Mouse (Mus musculus) MN1 (cell line): ENCODE data around the gene Axin2.

Experiments
- DNase-seq: peaks from one replicate; pipeline ENCODE4 v3.0.0-alpha.2; 2016; ENCODE audit warnings: low spot score

Gene Axin2

GRCm38 (mm10) chr11:108929176-108929575 lies 9.0 kb downstream of the Axin2 start:
- DNase-seq: no peak

- DNase-seq: no peak
Observed at GRCm38 (mm10) chr11:108929700-108930099, 9.6 kb downstream of the Axin2 start.

- no peak for DNase-seq
Observed at GRCm38 (mm10) chr11:108930612-108931011, 10.5 kb downstream of the Axin2 start.

- no peak for DNase-seq
Observed at GRCm38 (mm10) chr11:108933835-108934234, 13.7 kb downstream of the Axin2 start.

- no peak for DNase-seq
Observed at GRCm38 (mm10) chr11:108935128-108935868, 15.1 kb downstream of the Axin2 start.

GRCm38 (mm10) chr11:108936016-108936792 lies 16.1 kb downstream of the Axin2 start:
- no peak for DNase-seq

GRCm38 (mm10) chr11:108940655-108941412 lies 20.7 kb downstream of the Axin2 start:
- DNase-seq: no peak

GRCm38 (mm10) chr11:108941836-108942235 lies 21.7 kb downstream of the Axin2 start:
- DNase-seq: no peak

GRCm38 (mm10) chr11:108943741-108944140 lies 23.6 kb downstream of the Axin2 start:
- DNase-seq: no peak

GRCm38 (mm10) chr11:108945666-108946065 lies 25.5 kb downstream of the Axin2 start:
- DNase-seq: no peak

- no peak for DNase-seq
Observed at GRCm38 (mm10) chr11:108947425-108948184, 27.5 kb downstream of the Axin2 start.

GRCm38 (mm10) chr11:108948501-108948900 lies 28.4 kb downstream of the Axin2 start:
- no peak for DNase-seq

- no peak for DNase-seq
Observed at GRCm38 (mm10) chr11:108948931-108949330, 28.8 kb downstream of the Axin2 start.

- no peak for DNase-seq
Observed at GRCm38 (mm10) chr11:108952343-108952742, 32.2 kb downstream of the Axin2 start.

GRCm38 (mm10) chr11:108955943-108956342 lies 35.8 kb downstream of the Axin2 start:
- DNase-seq: no peak

GRCm38 (mm10) chr11:108958349-108958748 lies 38.2 kb downstream of the Axin2 start:
- DNase-seq: no peak

- no peak for DNase-seq
Observed at GRCm38 (mm10) chr11:108959196-108959595, 39.0 kb downstream of the Axin2 start.

GRCm38 (mm10) chr11:108961651-108962065 lies 41.5 kb downstream of the Axin2 start:
- DNase-seq: no peak

- no peak for DNase-seq
Observed at GRCm38 (mm10) chr11:108963476-108964232, 43.5 kb downstream of the Axin2 start.

GRCm38 (mm10) chr11:108965740-108966139 lies 45.6 kb downstream of the Axin2 start:
- no peak for DNase-seq

GRCm38 (mm10) chr11:108973459-108973858 lies 53.3 kb downstream of the Axin2 start:
- DNase-seq: no peak
